Comparison of ENCODE assay signal across 8 mouse cellular contexts in the genomic region with DNA sequence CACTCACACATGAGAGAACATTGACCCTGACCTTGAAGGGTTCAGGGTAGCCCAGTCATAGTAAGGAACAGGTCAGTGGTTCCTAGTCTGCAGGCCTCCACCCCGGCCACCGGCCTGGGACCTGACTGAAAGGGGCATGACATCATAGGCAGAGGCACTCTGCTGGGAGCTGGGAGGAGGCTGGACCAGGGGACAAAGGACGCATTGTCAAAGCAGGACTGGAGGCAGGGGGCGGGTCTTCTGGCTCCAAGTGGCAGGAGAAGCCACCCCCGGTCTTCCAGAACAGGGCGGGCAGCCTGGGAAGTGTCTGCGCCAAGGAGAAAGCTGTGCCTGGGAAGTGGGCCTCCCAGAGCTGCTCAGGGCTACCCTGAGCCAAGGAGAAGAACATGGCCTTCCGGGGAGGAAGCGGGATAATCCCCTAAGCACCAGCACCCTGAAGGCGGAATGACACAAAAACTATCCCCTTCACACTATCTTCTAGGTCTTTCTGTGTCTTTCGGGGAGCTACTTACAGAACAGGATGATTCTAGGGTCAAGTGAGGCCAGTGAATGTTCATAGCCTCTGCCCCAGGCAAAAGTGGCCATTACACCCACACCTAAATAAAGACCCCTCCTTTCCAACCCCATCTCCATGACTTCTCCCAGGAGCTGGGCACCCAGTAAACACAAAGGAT. TPM values are rescaled to one million over a fixed set of nuclear protein-coding genes. Genes with fewer than 3 reads are reported as not detected.
DNase-seq lines count a peak whose midpoint lies in the region; ATAC-seq lines count a peak whose summit lies in the region.

No protein-coding gene starts in this region.

- H3K4me2 ChIP-seq in intestine, embryonic 16.5 days (ENCODE audit: low read depth, low read length) = no peak overlapping the region
- peak overlapping the region; percentile 10; the same call in 1 of the 2 replicates for H3K4me2 ChIP-seq in midbrain, embryonic 14.5 days (ENCODE audit: low read length)

- DNase-seq in ES-CJ7 (ENCODE audit: low read depth, low spot score) = peak; percentile 26
- DNase-seq in gastrocnemius, postnatal 25 days = peak; percentile 68
- peak; percentile 72 for DNase-seq in limb, embryonic 10.5 days (ENCODE audit: low spot score)
- peak; percentile 82 for DNase-seq in midbrain, embryonic 14.5 days
- peak; percentile 76 for DNase-seq in yolk sac, embryonic 10.5 days (ENCODE audit: low spot score)
- DNase-seq in spleen, adult 12 weeks (ENCODE audit: low spot score) = no peak

- H3K36me3 ChIP-seq in intestine, embryonic 16.5 days (ENCODE audit: control insufficient read depth, insufficient read depth, low read length) = no peaks in the 10 kb centered on the region
- no peaks in the 10 kb centered on the region; the same call in 1 of the 2 replicates for H3K36me3 ChIP-seq in limb, embryonic 10.5 days
- H3K36me3 ChIP-seq in midbrain, embryonic 14.5 days (ENCODE audit: control insufficient read depth, insufficient read depth, low read length) = no peaks in the 10 kb centered on the region

- peak; percentile 91 for ATAC-seq in intestine, embryonic 16.5 days
- peak; percentile 71 for ATAC-seq in midbrain, embryonic 14.5 days (ENCODE audit: low FRiP score, low TSS enrichment)

- peak overlapping the region; percentile 4; the same call in 1 of the 2 replicates for H3K9ac ChIP-seq in intestine, embryonic 16.5 days (ENCODE audit: low read depth, low read length)
- peak overlapping the region; percentile 23; the same call in 1 of the 2 replicates for H3K9ac ChIP-seq in midbrain, embryonic 14.5 days (replicated peaks; ENCODE audit: low read length)

- H3K27ac ChIP-seq in brown adipose tissue, adult 24 weeks (replicated peaks; ENCODE audit: low read depth, low read length) = peak overlapping the region; percentile 41; the same call in 1 of the 2 replicates
- peak overlapping the region; percentile 79 for H3K27ac ChIP-seq in intestine, embryonic 16.5 days (ENCODE audit: low read length)
- H3K27ac ChIP-seq in limb, embryonic 10.5 days = peak overlapping the region; percentile 84
- peak overlapping the region; percentile 86 for H3K27ac ChIP-seq in midbrain, embryonic 14.5 days (replicated peaks; ENCODE audit: low read depth, low read length)

- no peak overlapping the region for H3K4me3 ChIP-seq in brown adipose tissue, adult 24 weeks (ENCODE audit: insufficient read depth, low read depth, low read length)
- no peak overlapping the region for H3K4me3 ChIP-seq in intestine, embryonic 16.5 days (ENCODE audit: low read length)
- H3K4me3 ChIP-seq in limb, embryonic 10.5 days = no peak overlapping the region
- H3K4me3 ChIP-seq in midbrain, embryonic 14.5 days (replicated peaks; ENCODE audit: low read depth, low read length) = no peak overlapping the region

- H3K27me3 ChIP-seq in intestine, embryonic 16.5 days (replicated peaks; ENCODE audit: control insufficient read depth, insufficient read depth, low read length) = no peaks in the 10 kb centered on the region
- no peaks in the 10 kb centered on the region for H3K27me3 ChIP-seq in limb, embryonic 10.5 days (ENCODE audit: low read depth, poor library complexity, severe bottlenecking)
- no peaks in the 10 kb centered on the region for H3K27me3 ChIP-seq in midbrain, embryonic 14.5 days (ENCODE audit: control insufficient read depth, insufficient read depth, low read length)

- H3K4me1 ChIP-seq in brown adipose tissue, adult 24 weeks (ENCODE audit: control insufficient read depth, insufficient read depth, insufficient read length, low read length) = peaks cover 59% of the 10 kb centered on the region
- peaks cover 77% of the 10 kb centered on the region for H3K4me1 ChIP-seq in intestine, embryonic 16.5 days (ENCODE audit: control insufficient read depth, insufficient read depth, low read length)
- peaks cover 88% of the 10 kb centered on the region for H3K4me1 ChIP-seq in limb, embryonic 10.5 days
- H3K4me1 ChIP-seq in midbrain, embryonic 14.5 days (ENCODE audit: control insufficient read depth, insufficient read depth, low read length) = peaks cover 80% of the 10 kb centered on the region

- WGBS in intestine, embryonic 16.5 days = 24% methylated on average over 11 of the region's 11 CpGs
- 37% methylated on average over 11 of the region's 11 CpGs for WGBS in limb, embryonic 10.5 days
- 9% methylated on average over 11 of the region's 11 CpGs for WGBS in midbrain, embryonic 14.5 days

- H3K9me3 ChIP-seq in intestine, embryonic 16.5 days (ENCODE audit: control insufficient read depth, low read length) = no peaks in the 10 kb centered on the region
- no peaks in the 10 kb centered on the region for H3K9me3 ChIP-seq in limb, embryonic 10.5 days (replicated peaks)
- no peaks in the 10 kb centered on the region for H3K9me3 ChIP-seq in midbrain, embryonic 14.5 days (ENCODE audit: control insufficient read depth, low read length)

RNA-seq across cellular contexts. Expression of a gene that starts 44.1 kb away (rescaled TPM):
- polyA plus RNA-seq in brown adipose tissue, adult 24 weeks (2012; ENCODE audit: insufficient read depth, insufficient read length, missing spikeins) = 19.5 and 26.5 TPM in 2 replicates
- 100 to 1,000 TPM in 1 of 2 experiments, 10 to 100 TPM in 1; 92.7 to 108 TPM for total RNA-seq in gastrocnemius, postnatal 25 days (2021)
- polyA plus RNA-seq in intestine, embryonic 16.5 days (2015; fragmentation: Nextera tagmentation; extraction: Ambion mirVana) = 13.1 and 14.4 TPM in 2 replicates
- 22.4 and 26.8 TPM in 2 replicates for polyA plus RNA-seq in limb, embryonic 10.5 days (2016; fragmentation: Nextera tagmentation; extraction: Ambion mirVana)
- 23.7 and 24.0 TPM in 2 replicates for polyA plus RNA-seq in midbrain, embryonic 14.5 days (2014; fragmentation: Nextera tagmentation; extraction: Ambion mirVana)
